In the genomic region with DNA sequence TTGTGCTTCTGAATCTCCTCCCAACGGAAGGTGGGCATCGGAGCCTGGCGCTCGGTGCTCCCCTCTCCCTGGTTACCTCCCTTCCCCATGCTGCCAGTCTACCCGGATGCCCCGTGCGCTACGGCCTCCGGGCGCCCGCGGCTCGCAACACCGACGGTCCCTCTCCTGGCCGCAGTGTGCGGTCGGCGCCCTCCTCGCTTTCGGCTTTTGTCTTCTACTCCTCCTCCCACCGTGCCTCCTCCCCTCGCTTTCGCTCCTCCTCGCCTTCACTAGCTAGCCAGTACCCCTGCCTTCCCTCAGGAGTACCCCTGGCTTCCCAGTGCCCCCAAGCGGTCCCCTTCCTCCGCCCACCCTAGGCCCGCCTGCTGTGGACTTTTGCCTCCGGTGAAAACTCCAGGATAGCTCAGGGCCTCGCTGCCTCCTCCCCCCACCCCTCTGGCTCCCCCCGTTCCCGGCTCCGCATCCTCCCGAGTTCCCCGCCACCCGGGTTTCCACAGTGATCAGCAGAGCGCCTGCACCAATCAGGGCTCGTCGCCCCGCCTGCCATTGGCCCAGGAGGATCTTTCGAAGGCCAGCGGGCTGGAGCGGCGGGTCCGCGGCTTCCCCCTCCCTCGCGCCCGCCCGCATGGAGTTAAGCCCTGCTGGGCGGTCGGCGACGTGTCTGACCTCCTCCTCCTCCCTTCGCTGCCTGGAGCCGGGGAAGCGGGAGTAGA, we compare ENCODE assay signal across 7 mouse cellular contexts. TPM values are rescaled to one million over a fixed set of nuclear protein-coding genes. Genes with fewer than 3 reads are reported as not detected.
DNase-seq lines count a peak whose midpoint lies in the region; ATAC-seq and TF ChIP-seq lines count a peak whose summit lies in the region.

A gene (minus strand): TSS at position 406 of the 713 bp plus-strand sequence.

- H3K4me2 ChIP-seq in embryonic facial prominence, embryonic 13.5 days, result peak within 1 kb of the TSS; percentile 70
- H3K4me2 ChIP-seq in limb, embryonic 13.5 days (replicated peaks), result peak within 1 kb of the TSS; percentile 72
- H3K4me2 ChIP-seq in midbrain, embryonic 15.5 days, result peak within 1 kb of the TSS; percentile 78

- H3K27ac ChIP-seq in embryonic facial prominence, embryonic 13.5 days, result peak within 1 kb of the TSS; percentile 90
- peak within 1 kb of the TSS; percentile 58 for H3K27ac ChIP-seq in heart, adult 2 months
- H3K27ac ChIP-seq in limb, embryonic 13.5 days, result peak within 1 kb of the TSS; percentile 91
- H3K27ac ChIP-seq in midbrain, embryonic 15.5 days, result peak within 1 kb of the TSS; percentile 95

- under 1% methylated on average over 57 of the region's 57 CpGs for WGBS in embryonic facial prominence, embryonic 13.5 days
- WGBS in heart, adult 2 months, result 1% methylated on average over 57 of the region's 57 CpGs
- under 1% methylated on average over 46 of the region's 57 CpGs for WGBS in limb, embryonic 13.5 days
- under 1% methylated on average over 53 of the region's 57 CpGs for WGBS in midbrain, embryonic 15.5 days

- ATAC-seq in embryonic facial prominence, embryonic 13.5 days (ENCODE audit: insufficient number of reproducible peaks, insufficient read depth, low FRiP score, low TSS enrichment, low read depth), result peak; percentile 92
- ATAC-seq in limb, embryonic 13.5 days (ENCODE audit: low FRiP score, low read depth), result peak; percentile 95
- ATAC-seq in midbrain, embryonic 15.5 days (replicated peaks), result peak; percentile 96

- no peak for TF ChIP-seq EP300 in heart, adult 2 months (IDR thresholded peaks at IDR 0.05; ENCODE audit: insufficient read depth, low read depth, low read length)

- peaks cover 7% of the 10 kb centered on the region; the same call in 1 of the 2 replicates for H3K36me3 ChIP-seq in embryonic facial prominence, embryonic 13.5 days
- no peaks in the 10 kb centered on the region for H3K36me3 ChIP-seq in heart, adult 2 months (ENCODE audit: control insufficient read depth, insufficient read depth, low read length)
- H3K36me3 ChIP-seq in limb, embryonic 13.5 days, result peaks cover 25% of the 10 kb centered on the region
- H3K36me3 ChIP-seq in midbrain, embryonic 15.5 days (replicated peaks), result no peaks in the 10 kb centered on the region

- peak within 1 kb of the TSS; percentile 81 for H3K9ac ChIP-seq in embryonic facial prominence, embryonic 13.5 days
- H3K9ac ChIP-seq in heart, adult 2 months (ENCODE audit: low read depth, low read length), result peak within 1 kb of the TSS; percentile 79
- peak within 1 kb of the TSS; percentile 79 for H3K9ac ChIP-seq in limb, embryonic 13.5 days
- H3K9ac ChIP-seq in midbrain, embryonic 15.5 days, result peak within 1 kb of the TSS; percentile 77

- no peaks in the 10 kb centered on the region for H3K9me3 ChIP-seq in embryonic facial prominence, embryonic 13.5 days
- H3K9me3 ChIP-seq in limb, embryonic 13.5 days, result no peaks in the 10 kb centered on the region
- no peaks in the 10 kb centered on the region for H3K9me3 ChIP-seq in midbrain, embryonic 15.5 days

- no peaks in the 10 kb centered on the region for H3K27me3 ChIP-seq in embryonic facial prominence, embryonic 13.5 days
- no peaks in the 10 kb centered on the region for H3K27me3 ChIP-seq in heart, adult 2 months (ENCODE audit: control insufficient read depth, insufficient read depth, low read length)
- H3K27me3 ChIP-seq in limb, embryonic 13.5 days, result no peaks in the 10 kb centered on the region
- H3K27me3 ChIP-seq in midbrain, embryonic 15.5 days (replicated peaks), result no peaks in the 10 kb centered on the region

- TF ChIP-seq POLR2A in heart, adult 2 months (IDR thresholded peaks at IDR 0.05; ENCODE audit: insufficient read depth, low read depth, low read length), result peak; percentile 68

- H3K4me3 ChIP-seq in embryonic facial prominence, embryonic 13.5 days, result peak within 1 kb of the TSS; percentile 76
- H3K4me3 ChIP-seq in heart, adult 2 months, result peak within 1 kb of the TSS; percentile 66
- H3K4me3 ChIP-seq in limb, embryonic 13.5 days, result peak within 1 kb of the TSS; percentile 79
- peak within 1 kb of the TSS; percentile 73 for H3K4me3 ChIP-seq in midbrain, embryonic 15.5 days

- intact Hi-C loops in heart, adult 2 months (cut with DNase I), result loop anchor here (5.0 kb wide), 1 partner anchor 59 kb away; a partner anchor contains a TSS

- no peaks in the 10 kb centered on the region for H3K79me2 ChIP-seq in heart, adult 2 months (replicated peaks; ENCODE audit: control insufficient read depth, insufficient read depth, low read length)

- peak; percentile 81 to 91 for DNase-seq in adrenal gland, postnatal 4 days (ENCODE audit: low spot score in 2 of 2)
- peak; percentile 86 to 91 for DNase-seq in heart, adult 2 months
- DNase-seq in kidney, adult 9 months, result peak; percentile 90
- peak; percentile 50 to 63 for DNase-seq in spleen, postnatal 36 days (ENCODE audit: low spot score in 2 of 2)

- TF ChIP-seq CTCF in heart, adult 2 months (IDR thresholded peaks at IDR 0.05), result no peak

- H3K4me1 ChIP-seq in embryonic facial prominence, embryonic 13.5 days, result peaks cover 43% of the 10 kb centered on the region
- H3K4me1 ChIP-seq in heart, adult 2 months (ENCODE audit: control insufficient read depth, insufficient read depth, low read length), result no peaks in the 10 kb centered on the region; the same call in 1 of the 2 replicates
- peaks cover 46% of the 10 kb centered on the region for H3K4me1 ChIP-seq in limb, embryonic 13.5 days
- peaks cover 47% of the 10 kb centered on the region for H3K4me1 ChIP-seq in midbrain, embryonic 15.5 days

RNA-seq across cellular contexts. Expression of the gene that starts here (rescaled TPM):
- 100 to 1,000 TPM; 385 to 397 TPM for total RNA-seq in adrenal gland, postnatal 4 days (2021)
- 70.0 and 79.8 TPM in 2 replicates for polyA plus RNA-seq in embryonic facial prominence, embryonic 13.5 days (2015; fragmentation: Nextera tagmentation; extraction: Ambion mirVana)
- total RNA-seq in heart, adult 2 months (2021), result 1 to 10 TPM; 5.3 to 6.3 TPM
- polyA plus RNA-seq in heart, adult 2 months (2012; rRNA removed), result 13.3 and 15.5 TPM in 2 replicates
- 92.0 and 93.2 TPM in 2 replicates for polyA plus RNA-seq in limb, embryonic 13.5 days (2015; fragmentation: Nextera tagmentation; extraction: Ambion mirVana)
- 215 and 222 TPM in 2 replicates for polyA plus RNA-seq in midbrain, embryonic 15.5 days (2015; fragmentation: Nextera tagmentation; extraction: Ambion mirVana)

Comparison
In these comparisons a context has a peak if more than half of its experiments do, and no peak if none do; other contexts are left out.
1. Peak in every context shown above with its lines: DNase-seq, ATAC-seq, H3K4me3 ChIP-seq and H3K27ac ChIP-seq.
2. RNA of the gene that starts here (total RNA-seq): 385 to 397 TPM in adrenal gland, postnatal 4 days; 5.3 to 6.3 TPM in heart, adult 2 months; every median in the first group is over 10 times any median in the second.